Mouse (Mus musculus) adipocyte (in vitro differentiated cells): ENCODE data around the gene Ercc6l2.

Source experiments
- DNase-seq: peaks from one replicate; pipeline ENCODE4 v3.0.0-alpha.2; 2016; ENCODE audit warnings: low spot score

The Ercc6l2 gene

GRCm38 (mm10) chr13:63929917-63930515 is 115.0 kb downstream of the Ercc6l2 start:
- no peak for DNase-seq

- no peak for DNase-seq
Measured at GRCm38 (mm10) chr13:63930525-63930924, 115.5 kb downstream of the Ercc6l2 start.

- no peak for DNase-seq
Measured at GRCm38 (mm10) chr13:63936369-63936768, 121.3 kb downstream of the Ercc6l2 start.

- no peak for DNase-seq
Measured at GRCm38 (mm10) chr13:63940257-63940656, 125.2 kb downstream of the Ercc6l2 start.

- no peak for DNase-seq
Measured at GRCm38 (mm10) chr13:63941170-63941569, 126.1 kb downstream of the Ercc6l2 start.

GRCm38 (mm10) chr13:63943605-63944004 is 128.6 kb downstream of the Ercc6l2 start:
- no peak for DNase-seq

GRCm38 (mm10) chr13:63944344-63945021 is 129.4 kb downstream of the Ercc6l2 start:
- DNase-seq: no peak
